Mouse (Mus musculus) testis, adult 2 months (tissue): Measurements from ENCODE around the gene Nfe2l1.

ENCODE experiments used
- CTCF ChIP-seq: fragments of 200-500 bp; IDR thresholded peaks from 2 replicates; pipeline ENCODE4 v1.5.1; 2012; ENCODE audit warnings: low read depth, mild to moderate bottlenecking, inconsistent platforms, low read length, moderate library complexity; ENCODE audit not compliant: control insufficient read depth, insufficient read depth, insufficient replicate concordance
- POLR2A ChIP-seq: fragments of 200-500 bp; IDR thresholded peaks from 2 replicates; pipeline ENCODE4 v1.6.1; 2012; ENCODE audit warnings: low read depth, mild to moderate bottlenecking, inconsistent platforms, low read length, moderate library complexity; ENCODE audit not compliant: control insufficient read depth

DNA sequence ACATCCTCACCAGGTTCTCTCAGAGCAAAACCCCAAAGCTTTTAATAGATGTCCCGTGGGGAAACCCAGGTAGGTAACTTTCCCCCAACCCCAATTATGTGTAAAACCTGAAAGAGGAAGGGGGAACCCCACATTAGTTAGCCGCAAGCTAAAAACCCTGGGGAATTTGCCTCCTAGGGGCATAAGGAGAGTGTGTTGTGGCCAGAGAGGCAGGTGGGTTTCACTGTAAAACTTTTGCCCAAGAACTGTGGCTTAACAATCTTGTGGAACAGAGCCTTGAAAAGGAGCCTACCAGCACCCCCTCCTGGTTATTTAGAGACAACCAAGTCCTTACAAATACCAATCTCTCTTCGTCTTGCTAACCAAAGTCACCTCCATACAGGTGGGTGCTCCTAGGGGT, 55.2 kb downstream of the Nfe2l1 start:
- TF ChIP-seq CTCF (no peak), POLR2A (no peak)
